Mouse (Mus musculus): ENCODE data around the gene Golga1. TPM values are rescaled to one million over a fixed set of nuclear protein-coding genes. Genes with fewer than 3 reads are reported as not detected.

Golga1 gene
- polyA plus RNA-seq, 1 experiment: 0.32 TPM

DNA sequence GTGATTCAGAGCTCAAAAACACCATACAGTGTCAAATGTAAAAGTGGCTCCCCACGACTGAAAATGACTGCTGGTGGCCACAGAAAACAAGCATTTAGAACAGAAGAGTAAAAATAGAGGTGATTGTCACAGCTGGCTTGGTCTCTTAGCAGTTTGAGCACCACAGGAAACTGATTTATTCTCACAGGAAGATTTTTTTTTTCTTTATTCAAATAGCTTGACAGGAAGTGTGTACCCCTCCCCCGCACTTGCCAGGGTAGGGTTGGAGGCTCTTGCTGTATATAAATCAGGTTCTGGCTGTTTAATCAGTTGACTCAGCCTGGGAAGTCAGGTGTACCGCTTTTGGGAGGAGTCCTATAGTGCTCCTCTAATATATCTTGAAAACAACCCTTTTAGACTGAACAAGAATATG, 56.4 kb downstream of the Golga1 start:
- Histone ChIP-seq H3K27me3 (replicated peaks) (no peaks in the 10 kb centered on the region), H3K4me1 (peaks cover 70% of the 10 kb centered on the region), H3K4me3 (replicated peaks) (peak overlapping the region; percentile 97), H3K36me3 (replicated peaks; ENCODE audit: low read length) (peaks cover 39% of the 10 kb centered on the region), H3K9me3 (no peaks in the 10 kb centered on the region)
- TF ChIP-seq GATA1 (IDR thresholded peaks at IDR 0.05; ENCODE audit: borderline replicate concordance, low read length) (no peak), FLI1 (IDR thresholded peaks at IDR 0.05; ENCODE audit: low read length) (no peak)

DNA sequence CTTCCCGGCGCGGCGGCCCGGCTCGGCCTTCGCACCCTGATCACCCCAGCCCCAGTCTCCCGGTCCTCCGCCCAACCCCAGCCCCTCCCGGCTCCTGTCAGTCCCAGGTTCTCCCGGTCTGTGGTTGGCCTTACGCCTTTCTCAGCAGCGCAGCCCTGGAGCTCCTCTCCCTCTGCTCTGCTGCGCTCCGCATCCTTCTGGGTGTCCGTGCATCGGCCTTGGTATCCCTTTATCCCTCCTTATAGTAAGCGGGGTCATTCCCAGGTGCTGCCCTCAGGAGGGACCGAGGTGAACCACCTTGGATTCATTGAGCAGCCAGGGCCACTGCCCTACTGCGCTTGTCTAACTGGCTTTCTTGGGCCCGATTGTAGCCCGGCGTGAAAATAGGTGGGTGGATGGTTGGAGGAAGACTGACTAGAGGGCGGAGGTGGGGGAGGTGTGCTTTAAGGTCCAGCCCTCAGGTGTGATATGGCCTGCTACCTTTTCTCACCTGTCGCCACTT, 56.9 kb downstream of the Golga1 start:
- Histone ChIP-seq H3K36me3 (replicated peaks; ENCODE audit: low read length) (peaks cover 39% of the 10 kb centered on the region), H3K4me3 (replicated peaks) (peak overlapping the region; percentile 97), H3K9me3 (no peaks in the 10 kb centered on the region), H3K27me3 (replicated peaks) (no peaks in the 10 kb centered on the region), H3K4me1 (peaks cover 76% of the 10 kb centered on the region)
- TF ChIP-seq FLI1 (IDR thresholded peaks at IDR 0.05; ENCODE audit: low read length) (no peak), GATA1 (IDR thresholded peaks at IDR 0.05; ENCODE audit: borderline replicate concordance, low read length) (no peak)

GRCm38 (mm10) chr2:39007865-39008264, 57.5 kb downstream of the Golga1 start:
- H3K27me3 ChIP-seq (replicated peaks): no peaks in the 10 kb centered on the region
- peak; percentile 99 for TF ChIP-seq FLI1 (IDR thresholded peaks at IDR 0.05; ENCODE audit: low read length)
- TF ChIP-seq GATA1 (IDR thresholded peaks at IDR 0.05; ENCODE audit: borderline replicate concordance, low read length): no peak
- H3K4me3 ChIP-seq (replicated peaks): peak overlapping the region; percentile 97
- peaks cover 77% of the 10 kb centered on the region for H3K4me1 ChIP-seq
- peaks cover 39% of the 10 kb centered on the region for H3K36me3 ChIP-seq (replicated peaks; ENCODE audit: low read length)
- H3K9me3 ChIP-seq: no peaks in the 10 kb centered on the region

DNA sequence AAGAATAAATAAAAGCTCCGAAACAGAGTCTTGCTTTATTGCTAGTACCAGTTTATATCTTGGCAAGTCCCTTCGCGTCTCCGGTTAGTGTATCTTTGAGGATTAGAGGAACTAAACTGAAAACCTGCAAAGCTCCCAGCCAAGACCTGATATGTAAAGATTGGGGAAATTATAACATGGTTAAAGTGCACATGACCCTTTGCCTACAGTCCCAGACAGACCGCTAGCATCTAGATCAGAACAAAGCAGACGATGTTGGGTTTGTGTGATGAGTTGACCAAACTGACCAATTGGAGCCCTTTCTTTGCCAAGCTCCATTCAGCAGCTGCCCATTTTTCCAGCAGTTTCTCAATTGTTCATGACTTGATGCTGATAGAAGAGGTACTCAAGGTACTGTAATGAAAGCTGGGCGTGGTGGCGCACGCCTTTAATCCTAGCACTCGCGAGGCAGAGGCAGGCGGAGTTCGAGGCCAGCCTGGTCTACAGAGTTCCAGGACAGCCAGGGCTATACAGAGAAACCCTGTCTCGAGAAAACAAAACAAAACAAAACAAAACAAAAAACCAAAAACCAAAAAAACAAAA, 59.1 kb downstream of the Golga1 start:
- no peaks in the 10 kb centered on the region for H3K27me3 ChIP-seq (replicated peaks)
- H3K9me3 ChIP-seq: no peaks in the 10 kb centered on the region
- peaks cover 39% of the 10 kb centered on the region for H3K36me3 ChIP-seq (replicated peaks; ENCODE audit: low read length)
- H3K4me1 ChIP-seq: peaks cover 73% of the 10 kb centered on the region
- peak overlapping the region; percentile 93 for H3K4me3 ChIP-seq (replicated peaks)
- TF ChIP-seq FLI1 (IDR thresholded peaks at IDR 0.05; ENCODE audit: low read length) (no peak), GATA1 (IDR thresholded peaks at IDR 0.05; ENCODE audit: borderline replicate concordance, low read length) (no peak)

DNA sequence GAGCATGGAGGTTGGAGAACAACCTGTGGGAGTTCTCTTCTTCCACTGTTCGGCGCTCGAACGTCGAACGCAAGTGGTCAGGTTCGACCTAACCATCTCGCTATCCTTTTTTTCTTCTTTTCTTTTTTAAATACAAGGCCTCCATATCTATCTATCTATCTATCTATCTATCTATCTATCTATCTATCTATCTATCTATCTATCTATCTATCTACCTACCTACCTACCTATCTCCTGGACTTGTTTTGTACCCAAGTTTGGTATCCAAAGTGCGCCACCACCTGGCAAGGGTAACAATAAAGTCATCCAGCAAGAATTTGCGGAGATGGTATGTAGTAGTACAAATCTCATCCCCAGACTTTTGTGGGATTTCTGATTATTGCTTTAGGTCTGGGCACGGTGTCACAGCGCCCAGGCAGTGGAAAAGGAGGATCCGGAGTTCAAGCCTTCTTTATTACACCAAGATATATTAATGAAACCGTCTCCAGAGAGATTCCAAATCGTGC, 59.7 kb downstream of the Golga1 start, which contains the start of gene Rpl35:
TSS of gene Rpl35 (minus strand) at position 51 of the 506 bp plus-strand sequence.
- H3K4me3 ChIP-seq (replicated peaks): peak within 1 kb of the TSS; percentile 93

DNA sequence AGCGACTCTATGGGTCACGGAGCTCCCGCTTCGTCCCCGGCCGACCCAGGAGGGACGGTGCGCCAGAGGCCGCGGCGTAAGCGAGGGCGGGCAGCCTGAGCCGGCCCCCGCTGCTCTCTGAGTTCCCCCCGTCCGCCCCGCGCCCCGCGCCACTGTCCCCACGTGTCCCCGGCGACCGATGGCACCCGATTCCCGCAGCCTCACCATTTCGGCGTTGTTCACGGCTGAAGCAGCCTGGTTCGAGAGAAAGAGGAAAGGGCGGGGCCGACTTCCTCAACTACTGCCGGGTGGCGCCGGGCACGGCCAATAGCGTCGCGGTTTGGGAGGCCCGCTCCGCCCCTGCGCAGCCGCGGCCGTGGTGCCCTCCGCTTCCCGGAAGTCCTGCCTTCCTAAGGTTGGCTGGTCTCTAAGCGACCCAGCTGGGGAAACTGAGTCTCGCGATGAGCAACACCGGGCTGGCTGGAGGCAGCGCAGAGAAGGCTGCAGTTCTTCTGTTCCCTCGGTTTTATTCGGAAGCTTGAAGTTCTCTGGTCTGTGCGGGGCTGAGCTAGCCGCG, 60.4 kb downstream of the Golga1 start, which contains the start of gene Arpc5l:
TSS of gene Arpc5l (plus strand) at position 469 of the 556 bp plus-strand sequence.
- Histone ChIP-seq H3K4me3 (replicated peaks) (peak within 1 kb of the TSS; percentile 93), H3K36me3 (replicated peaks; ENCODE audit: low read length) (peaks cover 40% of the 10 kb centered on the region), H3K9me3 (no peaks in the 10 kb centered on the region), H3K27me3 (replicated peaks) (no peaks in the 10 kb centered on the region), H3K4me1 (peaks cover 73% of the 10 kb centered on the region)
- TF ChIP-seq FLI1 (IDR thresholded peaks at IDR 0.05; ENCODE audit: low read length): no peak

More for the DNA sequence above, 59.7 kb downstream of the Golga1 start, which contains the start of gene Rpl35:
- peaks cover 72% of the 10 kb centered on the region for H3K4me1 ChIP-seq
- H3K27me3 ChIP-seq (replicated peaks): no peaks in the 10 kb centered on the region
- H3K36me3 ChIP-seq (replicated peaks; ENCODE audit: low read length): peaks cover 39% of the 10 kb centered on the region
- H3K9me3 ChIP-seq: no peaks in the 10 kb centered on the region
- TF ChIP-seq FLI1 (IDR thresholded peaks at IDR 0.05; ENCODE audit: low read length) (no peak), GATA1 (IDR thresholded peaks at IDR 0.05; ENCODE audit: borderline replicate concordance, low read length) (no peak)

GRCm38 (mm10) chr2:39004372-39004771, 61.0 kb downstream of the Golga1 start:
- peaks cover 46% of the 10 kb centered on the region for H3K36me3 ChIP-seq (replicated peaks; ENCODE audit: low read length)
- peak overlapping the region; percentile 93 for H3K4me3 ChIP-seq (replicated peaks)
- H3K9me3 ChIP-seq: no peaks in the 10 kb centered on the region
- peaks cover 73% of the 10 kb centered on the region for H3K4me1 ChIP-seq
- no peak for TF ChIP-seq GATA1 (IDR thresholded peaks at IDR 0.05; ENCODE audit: borderline replicate concordance, low read length)
- no peak for TF ChIP-seq FLI1 (IDR thresholded peaks at IDR 0.05; ENCODE audit: low read length)
- H3K27me3 ChIP-seq (replicated peaks): no peaks in the 10 kb centered on the region

DNA sequence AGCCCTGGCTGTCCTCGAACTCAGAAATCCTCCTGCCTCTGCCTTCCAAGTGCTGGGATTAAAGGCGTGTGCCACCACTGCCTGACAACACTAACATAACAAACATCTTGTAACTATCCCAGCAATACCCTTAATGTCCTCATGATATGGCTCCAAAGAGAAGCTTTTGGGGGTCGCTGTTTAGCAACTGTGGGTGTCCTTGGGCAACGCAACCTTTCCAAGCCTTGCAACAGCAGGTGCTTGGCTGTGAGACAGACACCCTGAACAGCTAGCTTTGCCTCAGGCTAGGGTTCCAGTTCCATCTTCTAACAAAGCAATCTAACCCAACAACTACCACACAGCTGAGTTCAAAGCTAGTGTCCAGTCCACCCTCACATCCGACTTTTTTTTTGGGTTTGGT, 61.8 kb downstream of the Golga1 start:
- TF ChIP-seq GATA1 (IDR thresholded peaks at IDR 0.05; ENCODE audit: borderline replicate concordance, low read length) (no peak), FLI1 (IDR thresholded peaks at IDR 0.05; ENCODE audit: low read length) (no peak)
- H3K9me3 ChIP-seq: no peaks in the 10 kb centered on the region
- H3K36me3 ChIP-seq (replicated peaks; ENCODE audit: low read length): peaks cover 47% of the 10 kb centered on the region
- no peaks in the 10 kb centered on the region for H3K27me3 ChIP-seq (replicated peaks)
- H3K4me1 ChIP-seq: peaks cover 73% of the 10 kb centered on the region
- H3K4me3 ChIP-seq (replicated peaks): peak overlapping the region; percentile 93

GRCm38 (mm10) chr2:39003106-39003505, 62.2 kb downstream of the Golga1 start:
- Histone ChIP-seq H3K36me3 (replicated peaks; ENCODE audit: low read length) (peaks cover 47% of the 10 kb centered on the region), H3K9me3 (no peaks in the 10 kb centered on the region), H3K27me3 (replicated peaks) (no peaks in the 10 kb centered on the region), H3K4me3 (replicated peaks) (peak overlapping the region; percentile 93), H3K4me1 (peaks cover 74% of the 10 kb centered on the region)
- no peak for TF ChIP-seq FLI1 (IDR thresholded peaks at IDR 0.05; ENCODE audit: low read length)
- TF ChIP-seq GATA1 (IDR thresholded peaks at IDR 0.05; ENCODE audit: borderline replicate concordance, low read length): no peak

- Histone ChIP-seq H3K27me3 (replicated peaks) (no peaks in the 10 kb centered on the region), H3K4me3 (replicated peaks) (no peak overlapping the region), H3K36me3 (replicated peaks; ENCODE audit: low read length) (peaks cover 47% of the 10 kb centered on the region), H3K9me3 (no peaks in the 10 kb centered on the region), H3K4me1 (peaks cover 80% of the 10 kb centered on the region)
- no peak for TF ChIP-seq FLI1 (IDR thresholded peaks at IDR 0.05; ENCODE audit: low read length)
- no peak for TF ChIP-seq GATA1 (IDR thresholded peaks at IDR 0.05; ENCODE audit: borderline replicate concordance, low read length)
These were observed 63.5 kb downstream of the Golga1 start for GRCm38 (mm10) chr2:39001866-39002265.

Measured in megakaryocyte, embryonic 14.5 days (primary cell).